Mouse (Mus musculus) frontal cortex, postnatal 25 days (tissue): ENCODE results near the gene Sdccag8.
"Not testable (repeated sequence)": the region's sequence is repeated elsewhere in the genome, so short reads cannot be mapped to it uniquely, and the experiment has no call there.

Experiments
- DNase-seq, 2 experiments: peaks; one replicate each; pipeline ENCODE4 v3.0.0; 2022; ENCODE audit warnings: low spot score in 2 of 2

Sdccag8 gene

GRCm38 (mm10) chr1:176877756-176878155, 63.3 kb downstream of the Sdccag8 start:
- no peak for DNase-seq

GRCm38 (mm10) chr1:176879005-176879404, 64.5 kb downstream of the Sdccag8 start:
- DNase-seq: no peak

- DNase-seq: no peak
Measured at GRCm38 (mm10) chr1:176879614-176880013, 65.2 kb downstream of the Sdccag8 start.

- no peak for DNase-seq
Measured at GRCm38 (mm10) chr1:176880101-176880500, 65.6 kb downstream of the Sdccag8 start.

GRCm38 (mm10) chr1:176880943-176881342, 66.5 kb downstream of the Sdccag8 start:
- DNase-seq: no peak

- DNase-seq: no peak
Measured at GRCm38 (mm10) chr1:176885207-176885933, 70.9 kb downstream of the Sdccag8 start.

GRCm38 (mm10) chr1:176886002-176886401, 71.5 kb downstream of the Sdccag8 start:
- no peak for DNase-seq

- no peak for DNase-seq
Measured at GRCm38 (mm10) chr1:176903741-176904140, 89.3 kb downstream of the Sdccag8 start.

- DNase-seq: no peak
Measured at GRCm38 (mm10) chr1:176915946-176916345, 101.5 kb downstream of the Sdccag8 start.

- no peak for DNase-seq
Measured at GRCm38 (mm10) chr1:176919486-176919885, 105.0 kb downstream of the Sdccag8 start.

- no peak for DNase-seq
Measured at GRCm38 (mm10) chr1:176922842-176923241, 108.4 kb downstream of the Sdccag8 start.

GRCm38 (mm10) chr1:176926009-176926408, 111.5 kb downstream of the Sdccag8 start:
- DNase-seq: no peak

- no peak for DNase-seq
Measured at GRCm38 (mm10) chr1:176927312-176927711, 112.9 kb downstream of the Sdccag8 start.

GRCm38 (mm10) chr1:176929710-176930109, 115.2 kb downstream of the Sdccag8 start:
- DNase-seq: no peak

- no peak for DNase-seq
Measured at GRCm38 (mm10) chr1:176930574-176930973, 116.1 kb downstream of the Sdccag8 start.

GRCm38 (mm10) chr1:176930981-176931500, 116.6 kb downstream of the Sdccag8 start:
- DNase-seq: no peak

GRCm38 (mm10) chr1:176931511-176931910, 117.1 kb downstream of the Sdccag8 start:
- DNase-seq: no peak

- no peak for DNase-seq
Measured at GRCm38 (mm10) chr1:176932320-176932950, 118.0 kb downstream of the Sdccag8 start.

GRCm38 (mm10) chr1:176933319-176933718, 118.9 kb downstream of the Sdccag8 start:
- DNase-seq: peak in 1 of 2 experiments; percentile 55

GRCm38 (mm10) chr1:176934043-176934762, 119.7 kb downstream of the Sdccag8 start:
- DNase-seq: no peak

GRCm38 (mm10) chr1:176939901-176940341, 125.5 kb downstream of the Sdccag8 start:
- no peak for DNase-seq

- DNase-seq: not testable (repeated sequence)
Measured at GRCm38 (mm10) chr1:176941286-176941990, 127.0 kb downstream of the Sdccag8 start.
